Mouse (Mus musculus) heart, adult 2 months (tissue): Measurements from ENCODE around the gene H2-T3. TPM values are rescaled to one million over a fixed set of nuclear protein-coding genes. Genes with fewer than 3 reads are reported as not detected.
"Not testable (repeated sequence)": the region's sequence is repeated elsewhere in the genome, so short reads cannot be mapped to it uniquely, and the experiment has no call there.

ENCODE experiments used
- DNase-seq, 2 experiments: peaks; one replicate each; pipeline ENCODE4 v3.0.0; 2021
- H3K27ac ChIP-seq: fragments of 200-600 bp; 2 replicates; pipeline ENCODE4 v1.8.1; 2022
- H3K27me3 ChIP-seq: fragments of 200-500 bp; 2 replicates; pipeline ENCODE4 v1.6.1; 2012; ENCODE audit warnings: mild to moderate bottlenecking, low read length, inconsistent platforms, mixed read lengths; ENCODE audit not compliant: control insufficient read depth, insufficient read depth
- H3K36me3 ChIP-seq: fragments of 200-500 bp; 2 replicates; pipeline ENCODE4 v1.6.1; 2012; ENCODE audit warnings: low read length, inconsistent platforms; ENCODE audit not compliant: control insufficient read depth, insufficient read depth
- H3K4me1 ChIP-seq: fragments of 200-500 bp; 2 replicates; pipeline ENCODE4 v1.6.1; 2011; ENCODE audit warnings: low read length; ENCODE audit not compliant: control insufficient read depth, insufficient read depth
- H3K4me3 ChIP-seq: fragments of 200-600 bp; 2 replicates; pipeline ENCODE4 v1.8.1; 2022
- H3K79me2 ChIP-seq: fragments of 200-500 bp; replicated peaks from 2 replicates; pipeline ENCODE4 v1.6.1; 2012; ENCODE audit warnings: mild to moderate bottlenecking, inconsistent platforms, low read length, moderate library complexity, mixed read lengths; ENCODE audit not compliant: control insufficient read depth, insufficient read depth
- H3K9ac ChIP-seq: fragments of 200-500 bp; 2 replicates; pipeline ENCODE4 v1.6.1; 2012; ENCODE audit warnings: low read depth, mild to moderate bottlenecking, control low read depth, inconsistent platforms, low read length, mixed read lengths
- CTCF ChIP-seq: fragments of 200-600 bp; IDR thresholded peaks from 2 replicates; pipeline ENCODE4 v1.8.1; 2022; ENCODE audit warnings: antibody characterized with exemption, mild to moderate bottlenecking, moderate library complexity
- EP300 ChIP-seq: fragments of 200-500 bp; IDR thresholded peaks from 2 replicates; pipeline ENCODE4 v1.6.1; 2011; ENCODE audit warnings: low read depth, low read length, control low read depth; ENCODE audit not compliant: insufficient read depth
- POLR2A ChIP-seq: fragments of 200-500 bp; IDR thresholded peaks from 2 replicates; pipeline ENCODE4 v1.6.1; 2011; ENCODE audit warnings: mild to moderate bottlenecking, low read depth, low read length, control low read depth; ENCODE audit not compliant: insufficient read depth
- WGBS: fragments of 180-500 bp; shearing (Covaris S2); methylation state at CpG from one replicate; pipeline ENCODE4 v1.1.7; 2018; 5-methylcytosine and 5-hydroxymethylcytosine counted together
- intact Hi-C: fragments of 180-260 bp; cut with DNase I; formaldehyde crosslinking; loops from one replicate; pipeline ENCODE4 v1.15.1; 2025
- long read RNA-seq: library from polyadenylated mRNA; stranded (forward); transcript quantifications from one replicate; pipeline ENCODE4 v2.0.0, GENCODE M21; 2021
- polyA plus RNA-seq: library from polyadenylated mRNA; depleted of rRNA; stranded (reverse); fragments of >200 nt; gene quantifications from 2 replicates; pipeline ENCODE4 v1.2.3, GENCODE M21; 2012; rRNA removed
- total RNA-seq, 2 experiments: library from RNA; stranded (reverse); gene quantifications; 2 replicates each; pipeline ENCODE4 v1.2.3; 2021

H2-T3 gene
- total RNA-seq (not detected), polyA plus RNA-seq (not detected in 2 replicates)
- long read RNA-seq: 0 reads

DNA sequence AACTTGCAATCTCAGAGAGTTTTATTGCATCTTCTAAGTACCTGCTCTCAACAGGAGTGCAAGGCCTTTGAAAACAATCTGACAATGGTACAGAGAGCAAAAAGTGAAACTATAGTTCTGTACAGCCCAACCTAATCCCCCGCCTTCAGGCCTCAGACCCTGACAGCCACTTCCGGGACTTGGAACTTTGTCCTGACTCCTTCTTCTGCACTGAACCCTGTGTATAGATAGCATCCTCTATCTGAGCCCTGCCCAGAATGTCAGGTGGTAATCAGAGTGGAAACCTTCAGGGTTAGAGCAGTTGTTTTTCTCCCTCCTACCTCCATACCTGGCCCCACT, at the start of gene H2-T3:
H2-T3 (minus strand) TSS at position 119 of the 339 bp plus-strand sequence.
- Histone ChIP-seq H3K79me2 (no peaks in the 10 kb centered on the region), H3K9ac (no peak within 1 kb of the TSS), H3K4me3 (no peak within 1 kb of the TSS), H3K27me3 (peaks cover 2% of the 10 kb centered on the region; the same call in 1 of the 2 replicates), H3K27ac (no peak within 1 kb of the TSS), H3K36me3 (no peaks in the 10 kb centered on the region), H3K4me1 (no peaks in the 10 kb centered on the region)
- no peak for DNase-seq
- intact Hi-C loops: loop anchor here (5.0 to 10.0 kb wide), 3 partner anchors 45 to 253 kb away; no protein-coding TSS in a partner anchor
- TF ChIP-seq CTCF (no peak), POLR2A (no peak), EP300 (no peak)
- 69% methylated on average over 2 of the region's 2 CpGs for WGBS

DNA sequence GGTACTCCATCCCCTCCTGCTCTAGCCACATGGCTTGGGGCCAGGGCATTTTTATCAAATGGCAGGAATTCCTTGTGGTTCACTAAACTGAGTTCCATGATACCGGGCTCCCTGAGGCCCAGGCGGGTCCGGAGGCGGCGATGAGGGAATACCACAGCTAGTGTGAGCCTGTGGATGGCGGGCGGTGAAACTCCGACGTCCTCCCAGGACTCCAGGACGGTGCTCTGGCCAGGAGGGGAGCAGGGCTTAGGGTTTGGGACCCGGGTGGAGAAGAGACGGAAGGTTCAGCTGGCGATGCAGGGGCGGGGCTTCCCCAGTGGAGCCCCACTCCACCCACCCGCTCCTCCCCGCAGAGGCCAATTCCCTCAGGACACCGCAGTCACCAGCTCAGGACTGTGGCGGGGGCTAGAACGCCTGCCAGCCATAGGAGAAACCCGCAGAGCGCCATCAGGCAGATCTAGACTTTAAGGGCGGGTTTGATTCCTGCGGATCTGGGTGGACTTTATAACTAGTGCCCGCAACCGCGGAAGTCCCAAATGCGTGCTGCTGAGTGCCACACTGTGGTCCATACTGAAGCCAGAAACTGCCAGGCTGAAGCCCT, 47.3 kb upstream of the H2-T3 start:
- Histone ChIP-seq H3K4me3 (peak overlapping the region; percentile 26), H3K79me2 (no peaks in the 10 kb centered on the region), H3K27ac (no peak overlapping the region), H3K4me1 (no peaks in the 10 kb centered on the region), H3K36me3 (no peaks in the 10 kb centered on the region), H3K9ac (no peak overlapping the region), H3K27me3 (peaks cover 11% of the 10 kb centered on the region)
- 2% methylated on average over 27 of the region's 27 CpGs for WGBS
- no peak for DNase-seq
- TF ChIP-seq EP300 (no peak), CTCF (no peak), POLR2A (no peak)
- intact Hi-C loops: no loop called here

DNA sequence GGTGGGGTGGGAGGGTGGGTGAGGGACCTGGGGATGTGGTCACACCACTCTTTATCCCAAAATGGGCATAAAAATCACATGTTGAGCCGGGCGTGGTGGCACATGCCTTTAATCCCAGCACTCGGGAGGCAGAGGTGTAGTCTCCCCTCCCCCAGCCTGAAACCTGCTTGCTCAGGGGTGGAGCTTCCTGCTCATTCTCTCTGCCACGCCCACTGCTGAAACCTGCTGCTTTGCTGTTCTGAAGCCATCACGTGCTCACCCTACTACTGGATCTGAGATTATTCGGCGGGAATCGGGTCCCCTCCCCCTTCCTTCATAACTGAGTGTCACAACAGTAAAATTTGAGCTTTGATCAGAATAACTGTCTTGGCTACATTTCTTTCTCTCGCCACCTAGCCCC, 45.2 kb upstream of the H2-T3 start:
- DNase-seq, H3K9ac ChIP-seq, H3K27ac ChIP-seq, H3K4me3 ChIP-seq, intact Hi-C loops, H3K79me2 ChIP-seq, H3K36me3 ChIP-seq, H3K4me1 ChIP-seq: not testable (repeated sequence)
- H3K27me3 ChIP-seq: peaks cover 11% of the 10 kb centered on the region
- 19% methylated on average over 9 of the region's 9 CpGs for WGBS

DNA sequence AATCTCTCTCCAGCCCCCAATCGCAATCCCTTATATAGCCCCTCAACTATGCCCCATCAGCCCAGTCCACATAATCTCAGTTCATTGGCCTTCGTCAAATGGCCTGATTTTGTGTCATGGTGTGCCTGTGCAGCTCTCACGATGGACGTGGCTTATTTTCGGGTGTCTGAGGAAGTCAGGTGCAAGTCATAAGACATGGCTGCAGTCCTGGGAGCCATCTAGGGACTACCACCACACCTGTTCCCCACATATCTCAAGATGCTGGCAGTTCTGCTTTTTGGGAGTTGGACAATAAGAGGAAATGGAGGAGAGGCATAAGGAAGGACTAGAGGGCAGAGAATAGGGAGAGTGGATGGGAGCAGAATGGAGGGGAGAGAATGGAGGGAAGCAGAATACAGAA, 43.5 kb upstream of the H2-T3 start:
- H3K36me3 ChIP-seq: no peaks in the 10 kb centered on the region
- no peak for DNase-seq
- H3K79me2 ChIP-seq: no peaks in the 10 kb centered on the region
- H3K4me1 ChIP-seq: no peaks in the 10 kb centered on the region
- H3K27me3 ChIP-seq: peaks cover 12% of the 10 kb centered on the region
- no peak for TF ChIP-seq EP300
- TF ChIP-seq CTCF: no peak
- no peak for TF ChIP-seq POLR2A
- no peak overlapping the region for H3K9ac ChIP-seq
- H3K4me3 ChIP-seq: no peak overlapping the region
- H3K27ac ChIP-seq: no peak overlapping the region
- intact Hi-C loops: no loop called here
- WGBS: 66% methylated on average over 5 of the region's 5 CpGs

DNA sequence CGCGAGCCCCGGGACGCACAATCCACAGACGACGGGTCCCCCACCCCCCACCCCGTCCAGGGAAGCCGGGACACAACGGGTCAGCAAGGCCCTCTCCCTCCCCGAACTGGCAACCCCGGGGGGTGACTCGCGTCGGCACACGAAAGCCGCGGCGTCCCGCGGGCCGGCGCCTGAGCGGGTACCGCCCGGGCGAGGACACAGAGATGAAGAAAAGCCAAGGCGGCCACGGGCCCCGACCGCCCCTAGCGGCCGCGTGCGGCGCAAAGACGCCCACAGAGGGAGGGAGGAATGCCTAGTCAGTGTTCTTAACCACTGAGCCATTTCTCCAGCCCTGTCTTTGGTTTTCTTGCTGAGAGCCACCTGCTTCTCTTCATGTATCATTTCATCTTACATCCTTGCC, 41.2 kb upstream of the H2-T3 start:
- TF ChIP-seq CTCF (no peak; the same call in none of the 2 replicates), POLR2A (no peak), EP300 (no peak)
- DNase-seq: peak; percentile 72 to 76
- intact Hi-C loops: no loop called here

DNA sequence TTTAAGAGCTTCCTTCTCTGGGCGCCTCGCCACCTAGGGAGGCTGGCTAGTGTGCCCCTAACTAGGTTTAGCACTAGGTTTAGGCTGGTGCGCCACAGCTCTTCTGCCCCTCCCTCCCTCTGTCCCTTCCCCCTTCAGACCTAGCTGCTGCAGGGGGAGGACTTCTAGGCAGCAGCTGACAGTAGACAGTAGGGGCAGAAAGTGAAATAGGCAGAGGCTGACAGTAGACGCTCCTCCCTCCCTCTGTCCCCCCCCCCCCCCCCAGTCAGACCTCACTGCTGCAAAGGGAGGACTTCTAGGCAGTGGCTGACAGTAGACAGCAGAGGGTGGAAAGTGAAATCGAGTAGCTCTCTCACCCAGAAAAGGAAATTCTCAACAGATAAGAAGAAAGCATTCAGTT, 39.0 kb upstream of the H2-T3 start:
- no peaks in the 10 kb centered on the region for H3K4me1 ChIP-seq
- TF ChIP-seq POLR2A: no peak
- TF ChIP-seq CTCF: no peak
- no peak for TF ChIP-seq EP300
- no peaks in the 10 kb centered on the region for H3K79me2 ChIP-seq
- H3K27ac ChIP-seq: no peak overlapping the region
- H3K4me3 ChIP-seq: no peak overlapping the region
- intact Hi-C loops: no loop called here
- no peak overlapping the region for H3K9ac ChIP-seq
- H3K36me3 ChIP-seq: no peaks in the 10 kb centered on the region
- WGBS: 3% methylated on average over 5 of the region's 5 CpGs
- H3K27me3 ChIP-seq: peaks cover 10% of the 10 kb centered on the region
- no peak for DNase-seq

More for the DNA sequence above, 41.2 kb upstream of the H2-T3 start:
- Histone ChIP-seq H3K27me3 (peaks cover 5% of the 10 kb centered on the region), H3K27ac (no peak overlapping the region), H3K79me2 (no peaks in the 10 kb centered on the region), H3K36me3 (no peaks in the 10 kb centered on the region), H3K9ac (no peak overlapping the region), H3K4me1 (no peaks in the 10 kb centered on the region), H3K4me3 (no peak overlapping the region)
- 5% methylated on average over 36 of the region's 36 CpGs for WGBS
